Comparison of ENCODE assay signal across 8 mouse cellular contexts in genomic region chr3:104675258-104675851, GRCm38 (mm10). TPM values are rescaled to one million over a fixed set of nuclear protein-coding genes. Genes with fewer than 3 reads are reported as not detected.
A peak's percentile ranks its signal among the peaks of the same experiment; 100 is the strongest.
DNase-seq lines count a peak whose midpoint lies in the region; ATAC-seq and TF ChIP-seq lines count a peak whose summit lies in the region.

No protein-coding gene starts in this region.

- H3K27ac ChIP-seq in hindbrain, embryonic 14.5 days: peak overlapping the region; percentile 35; the same call in 1 of the 2 replicates
- peak overlapping the region; percentile 69 for H3K27ac ChIP-seq in left cerebral cortex, adult 2 months

- no peaks in the 10 kb centered on the region for H3K27me3 ChIP-seq in hindbrain, embryonic 14.5 days (ENCODE audit: control insufficient read depth, insufficient read depth, low read length)

- TF ChIP-seq CTCF in left cerebral cortex, adult 2 months (IDR thresholded peaks at IDR 0.05): peak; percentile 88

- peak; percentile 62 for DNase-seq in T-cell, adult 2 months (ENCODE audit: low spot score)
- peak; percentile 88 to 89 for DNase-seq in cerebellum, postnatal 14 days
- peak; percentile 57 to 75 for DNase-seq in frontal cortex, postnatal 36 days (ENCODE audit: low spot score in 2 of 2)
- peak; percentile 74 for DNase-seq in hindbrain, embryonic 14.5 days (ENCODE audit: low spot score)
- peak; percentile 61 to 66 for DNase-seq in left cerebral cortex, adult 2 months (ENCODE audit: extremely low spot score in 1 of 2, low spot score in 2 of 2)
- DNase-seq in right cerebral cortex, adult 18-20 months: peak; percentile 73
- DNase-seq in urinary bladder, postnatal 14 days (ENCODE audit: low spot score): peak; percentile 79

- peak overlapping the region; percentile 38 for H3K4me3 ChIP-seq in hindbrain, embryonic 14.5 days (replicated peaks; ENCODE audit: low read length)
- H3K4me3 ChIP-seq in left cerebral cortex, adult 2 months: peak overlapping the region; percentile 47

- peak overlapping the region; percentile 60 for H3K9ac ChIP-seq in hindbrain, embryonic 14.5 days

- peaks cover 14% of the 10 kb centered on the region for H3K4me1 ChIP-seq in hindbrain, embryonic 14.5 days (replicated peaks; ENCODE audit: control insufficient read depth, insufficient read depth, low read length)

- H3K36me3 ChIP-seq in hindbrain, embryonic 14.5 days (replicated peaks; ENCODE audit: control insufficient read depth, insufficient read depth): no peaks in the 10 kb centered on the region

- peak overlapping the region; percentile 86 for H3K4me2 ChIP-seq in hindbrain, embryonic 14.5 days (replicated peaks)

- H3K9me3 ChIP-seq in hindbrain, embryonic 14.5 days (ENCODE audit: control insufficient read depth, low read length): no peaks in the 10 kb centered on the region

- intact Hi-C loops in left cerebral cortex, adult 2 months (cut with DNase I): loop anchor here (1.0 to 2.0 kb wide), 3 partner anchors 31 to 163 kb away; no protein-coding TSS in a partner anchor

- WGBS in hindbrain, embryonic 14.5 days: 6% methylated on average over 23 of the region's 23 CpGs

- peak; percentile 87 for ATAC-seq in hindbrain, embryonic 14.5 days (ENCODE audit: low FRiP score)
- ATAC-seq in megakaryocyte, adult 5-6 weeks (ENCODE audit: poor library complexity, severe bottlenecking): peak; percentile 78

RNA-seq across cellular contexts. Expression of gene Slc16a1, which starts 36.9 kb away (rescaled TPM):
- polyA plus RNA-seq in hindbrain, embryonic 14.5 days (2014; fragmentation: Nextera tagmentation; extraction: Ambion mirVana): 10.0 and 12.3 TPM in 2 replicates
- total RNA-seq in left cerebral cortex, adult 2 months (2021): 10 to 100 TPM; 16.7 to 17.9 TPM
- 7.3 and 9.2 TPM in 2 replicates for total RNA-seq in megakaryocyte, adult 5-6 weeks (2015)
- total RNA-seq in megakaryocyte, adult 5-6 weeks (2017): 10.6 and 12.7 TPM in 2 replicates

Comparison
In these comparisons a context has a peak if more than half of its experiments do, and no peak if none do; other contexts are left out.
1. Peak in every context shown above with its lines: DNase-seq, ATAC-seq, H3K4me3 ChIP-seq and H3K27ac ChIP-seq.